Mouse (Mus musculus) testis, adult 2 months (tissue): Measurements from ENCODE around the gene Sec11a. TPM values are rescaled to one million over a fixed set of nuclear protein-coding genes. Genes with fewer than 3 reads are reported as not detected.

Experiments used
- H3K27ac ChIP-seq: fragments of 200-500 bp; 2 replicates; pipeline ENCODE4 v1.5.1; 2012; ENCODE audit warnings: low read depth, low read length; ENCODE audit not compliant: control insufficient read depth, insufficient read depth
- H3K27me3 ChIP-seq: fragments of 200-500 bp; 2 replicates; pipeline ENCODE4 v1.6.1; 2012; ENCODE audit warnings: mild to moderate bottlenecking, low read length, moderate library complexity; ENCODE audit not compliant: control insufficient read depth, insufficient read depth
- H3K36me3 ChIP-seq: fragments of 200-500 bp; 2 replicates; pipeline ENCODE4 v1.6.1; 2012; ENCODE audit warnings: mild to moderate bottlenecking, low read length; ENCODE audit not compliant: control insufficient read depth, insufficient read depth
- H3K4me1 ChIP-seq: fragments of 200-500 bp; 2 replicates; pipeline ENCODE4 v1.6.1; 2012; ENCODE audit warnings: low read length; ENCODE audit not compliant: control insufficient read depth, insufficient read depth
- H3K4me3 ChIP-seq: fragments of 200-500 bp; 2 replicates; pipeline ENCODE4 v1.5.1; 2012; ENCODE audit warnings: low read depth, mild to moderate bottlenecking, low read length, moderate library complexity, mixed read lengths; ENCODE audit not compliant: control insufficient read depth
- CTCF ChIP-seq: fragments of 200-500 bp; IDR thresholded peaks from 2 replicates; pipeline ENCODE4 v1.5.1; 2012; ENCODE audit warnings: low read depth, mild to moderate bottlenecking, inconsistent platforms, low read length, moderate library complexity; ENCODE audit not compliant: control insufficient read depth, insufficient read depth, insufficient replicate concordance
- POLR2A ChIP-seq: fragments of 200-500 bp; IDR thresholded peaks from 2 replicates; pipeline ENCODE4 v1.6.1; 2012; ENCODE audit warnings: low read depth, mild to moderate bottlenecking, inconsistent platforms, low read length, moderate library complexity; ENCODE audit not compliant: control insufficient read depth
- polyA plus RNA-seq: library from polyadenylated mRNA; depleted of rRNA; stranded (reverse); fragments of >200 nt; gene quantifications from 2 replicates; pipeline ENCODE4 v1.2.3, GENCODE M21; 2012

The Sec11a gene
- polyA plus RNA-seq, 1 experiment, result 52.0 TPM

DNA sequence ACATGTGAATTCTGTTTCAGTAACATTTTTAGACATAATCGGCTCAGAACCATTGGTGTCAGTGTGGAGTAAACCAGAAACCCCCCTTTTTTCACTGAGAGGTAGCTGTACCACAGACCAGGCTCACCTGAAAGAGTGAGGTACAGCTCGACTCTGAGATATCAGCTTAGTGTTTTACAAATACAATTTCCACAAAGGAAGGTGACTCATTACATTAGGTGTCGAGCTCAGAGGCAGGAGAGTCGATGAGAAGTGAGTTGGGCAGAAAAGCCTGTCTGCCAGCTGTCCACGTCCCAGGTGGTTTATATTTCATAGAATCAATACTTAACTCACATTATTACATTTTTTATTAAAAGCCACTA lies 28.0 kb downstream of the Sec11a start:
- Histone ChIP-seq H3K27ac (no peak overlapping the region), H3K36me3 (peaks cover 1% of the 10 kb centered on the region; the same call in 1 of the 2 replicates), H3K4me1 (no peaks in the 10 kb centered on the region), H3K4me3 (no peak overlapping the region), H3K27me3 (no peaks in the 10 kb centered on the region)
- TF ChIP-seq CTCF, result no peak
- no peak for TF ChIP-seq POLR2A

GRCm38 (mm10) chr7:80918982-80919646 lies 28.5 kb downstream of the Sec11a start:
- no peak overlapping the region for H3K4me3 ChIP-seq
- no peak for TF ChIP-seq CTCF
- TF ChIP-seq POLR2A, result no peak
- H3K36me3 ChIP-seq, result peaks cover 1% of the 10 kb centered on the region; the same call in 1 of the 2 replicates
- no peaks in the 10 kb centered on the region for H3K27me3 ChIP-seq
- no peaks in the 10 kb centered on the region for H3K4me1 ChIP-seq
- H3K27ac ChIP-seq, result no peak overlapping the region

DNA sequence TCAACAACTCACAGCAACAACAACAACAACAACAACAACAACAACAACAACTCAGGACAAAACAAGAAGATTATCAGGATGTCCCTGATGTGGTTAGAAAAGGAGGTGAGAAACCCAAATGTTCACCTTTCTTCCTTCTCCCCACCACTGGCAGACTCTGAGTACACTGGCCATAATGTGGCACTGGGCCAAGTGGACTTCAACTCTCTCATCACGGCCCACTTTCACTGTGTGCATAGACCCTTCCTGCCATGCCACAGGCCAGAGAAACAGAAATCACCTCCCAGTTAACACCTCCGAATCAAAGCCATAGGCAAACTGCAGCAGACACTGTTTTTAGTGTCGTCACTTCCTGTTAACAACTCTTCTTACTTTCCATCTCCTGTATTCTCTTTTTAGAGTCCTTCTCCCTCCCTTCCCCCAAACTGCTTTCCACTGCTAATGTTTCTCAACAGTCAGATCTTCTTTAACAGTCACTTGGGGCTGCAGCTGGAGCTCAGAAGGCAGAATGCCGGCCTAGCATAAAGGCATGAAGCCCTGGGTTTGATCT lies 29.6 kb downstream of the Sec11a start:
- no peak overlapping the region for H3K27ac ChIP-seq
- no peak for TF ChIP-seq CTCF
- no peak for TF ChIP-seq POLR2A
- H3K4me1 ChIP-seq, result no peaks in the 10 kb centered on the region
- no peaks in the 10 kb centered on the region for H3K27me3 ChIP-seq
- H3K36me3 ChIP-seq, result peaks cover 3% of the 10 kb centered on the region
- H3K4me3 ChIP-seq, result no peak overlapping the region

- Histone ChIP-seq H3K27me3 (no peaks in the 10 kb centered on the region), H3K36me3 (peaks cover 3% of the 10 kb centered on the region), H3K4me3 (no peak overlapping the region), H3K4me1 (peaks cover 3% of the 10 kb centered on the region), H3K27ac (no peak overlapping the region)
- TF ChIP-seq POLR2A, result no peak
- TF ChIP-seq CTCF, result no peak
These were observed 35.1 kb downstream of the Sec11a start for GRCm38 (mm10) chr7:80912496-80912895.

GRCm38 (mm10) chr7:80911053-80911452 lies 36.5 kb downstream of the Sec11a start:
- Histone ChIP-seq H3K4me3 (no peak overlapping the region), H3K27ac (no peak overlapping the region), H3K4me1 (peaks cover 11% of the 10 kb centered on the region), H3K27me3 (no peaks in the 10 kb centered on the region), H3K36me3 (peaks cover 3% of the 10 kb centered on the region)
- no peak for TF ChIP-seq POLR2A
- no peak for TF ChIP-seq CTCF

DNA sequence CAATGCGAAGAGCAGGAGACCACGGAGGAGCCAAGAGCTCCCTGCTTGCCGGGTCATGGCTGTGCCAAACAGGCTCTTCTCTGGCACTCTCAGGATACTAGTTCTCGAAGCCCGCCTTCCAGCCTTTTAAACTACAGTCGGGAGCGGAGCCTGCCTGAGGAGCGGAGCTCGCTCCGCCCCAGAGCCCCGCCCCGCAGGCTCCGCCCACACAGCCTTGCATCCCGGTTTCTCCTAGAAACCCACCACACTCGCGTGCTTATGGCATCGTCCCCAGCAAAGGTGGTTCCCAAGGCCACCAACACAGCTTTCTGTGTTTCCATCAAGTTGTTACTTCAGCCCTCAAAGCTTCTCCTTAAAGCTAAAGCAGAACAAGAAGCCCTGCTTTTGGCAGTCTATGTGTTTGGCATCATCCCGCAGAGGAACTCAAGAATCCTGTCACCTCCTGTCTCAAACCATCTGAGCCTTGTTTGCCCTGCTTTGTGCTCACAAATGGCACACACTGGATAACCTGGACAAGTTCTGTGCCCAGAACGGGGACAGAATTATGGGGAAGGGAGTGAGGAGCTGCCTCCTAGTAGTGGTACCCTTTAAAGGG lies 42.6 kb downstream of the Sec11a start, which contains the start of gene Nmb:
Gene Nmb (minus strand): TSS at position 156 of the 595 bp plus-strand sequence.
- H3K27me3 ChIP-seq, result no peaks in the 10 kb centered on the region
- H3K27ac ChIP-seq, result no peak within 1 kb of the TSS
- no peaks in the 10 kb centered on the region for H3K36me3 ChIP-seq
- H3K4me3 ChIP-seq, result peak within 1 kb of the TSS; percentile 72
- H3K4me1 ChIP-seq, result peaks cover 33% of the 10 kb centered on the region
- TF ChIP-seq POLR2A (no peak), CTCF (no peak)

GRCm38 (mm10) chr7:80903625-80904422 lies 43.8 kb downstream of the Sec11a start:
- no peak overlapping the region for H3K27ac ChIP-seq
- H3K27me3 ChIP-seq, result no peaks in the 10 kb centered on the region
- no peak overlapping the region for H3K4me3 ChIP-seq
- H3K36me3 ChIP-seq, result no peaks in the 10 kb centered on the region
- H3K4me1 ChIP-seq, result peaks cover 33% of the 10 kb centered on the region
- TF ChIP-seq POLR2A (no peak), CTCF (no peak)
